Mouse (Mus musculus): Measurements from ENCODE around the gene Cpeb3.

- no peak for TF ChIP-seq CTCF (IDR thresholded peaks at IDR 0.05; ENCODE audit: extremely low read depth, insufficient read depth, insufficient read length, insufficient replicate concordance)
- TF ChIP-seq POLR2A (IDR thresholded peaks at IDR 0.05; ENCODE audit: low read depth, low read length), result no peak
Measured at GRCm38 (mm10) chr19:37100689-37101088, 107.7 kb downstream of the Cpeb3 start.

Data from spleen, adult 2 months (tissue).